Mouse (Mus musculus) hematopoietic stem cell, adult 5-6 weeks (primary cell): ENCODE results near the gene Bod1l. TPM values are rescaled to one million over a fixed set of nuclear protein-coding genes. Genes with fewer than 3 reads are reported as not detected.
A peak's percentile ranks its signal among the peaks of the same experiment; 100 is the strongest.

Source experiments
- ATAC-seq, 2 experiments: fragments of 125-278 bp in 1 of 2; replicated peaks in 1 of 2; 2 replicates each; pipeline ENCODE4 v1.8.0; 2016 to 2017; ENCODE audit warnings: inconsistent platforms in 2 of 2, mild to moderate bottlenecking in 2 of 2, moderate number of reproducible peaks in 2 of 2, low read depth in 1 of 2, moderate TSS enrichment in 1 of 2; ENCODE audit not compliant: low FRiP score in 2 of 2, poor library complexity in 2 of 2, severe bottlenecking in 2 of 2, insufficient read depth in 1 of 2, low TSS enrichment in 1 of 2
- total RNA-seq: library from RNA; stranded (forward); fragments of 172-1452, 232-1000 nt; gene quantifications from 2 replicates; pipeline ENCODE4 v1.2.3, GENCODE M21; 2017

The Bod1l gene
- total RNA-seq, 1 experiment from 2014 or later = 52.0 TPM

DNA sequence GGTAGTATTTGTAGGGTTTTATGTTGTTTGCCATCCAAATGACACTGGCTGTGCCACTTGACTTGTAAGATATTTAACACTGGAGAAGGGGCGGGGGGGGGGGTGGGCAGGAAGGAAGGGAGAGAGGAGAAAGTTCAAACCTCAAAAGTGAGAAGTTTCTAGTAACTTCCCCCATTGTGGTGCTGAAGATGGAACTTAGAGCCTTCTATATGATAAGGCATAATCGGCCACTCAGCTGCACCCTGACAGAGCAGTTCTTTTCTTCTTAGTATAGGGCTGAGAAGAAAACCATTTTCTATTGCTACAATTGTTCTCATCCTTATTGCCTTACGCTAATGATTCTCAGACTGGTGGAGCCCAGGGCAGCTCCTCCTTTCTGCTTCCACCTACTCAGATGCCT lies 32.8 kb downstream of the Bod1l start:
- ATAC-seq = 0 out of 4 replicates have a peak, but pooled peaks of 1 of the 2 experiments have one; percentile 29

DNA sequence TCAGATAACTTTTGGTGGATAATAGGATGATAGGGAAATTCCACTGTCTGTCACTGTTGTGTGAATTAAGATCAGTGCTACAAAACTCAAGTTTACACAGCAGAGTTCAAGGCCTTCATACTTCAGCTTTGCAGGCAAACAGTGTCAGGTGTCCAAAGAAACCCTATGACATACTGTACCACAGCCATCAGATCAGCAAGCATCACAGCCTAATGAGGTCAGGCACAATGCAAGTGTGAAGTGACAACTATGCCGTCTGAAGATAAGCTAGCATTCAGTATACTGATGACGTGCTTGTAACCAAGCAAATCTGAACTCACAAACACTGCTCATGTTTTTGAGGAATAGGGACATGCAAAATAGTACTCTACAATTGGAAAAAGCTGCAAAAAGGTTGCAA lies 36.7 kb downstream of the Bod1l start:
- ATAC-seq = no peak

DNA sequence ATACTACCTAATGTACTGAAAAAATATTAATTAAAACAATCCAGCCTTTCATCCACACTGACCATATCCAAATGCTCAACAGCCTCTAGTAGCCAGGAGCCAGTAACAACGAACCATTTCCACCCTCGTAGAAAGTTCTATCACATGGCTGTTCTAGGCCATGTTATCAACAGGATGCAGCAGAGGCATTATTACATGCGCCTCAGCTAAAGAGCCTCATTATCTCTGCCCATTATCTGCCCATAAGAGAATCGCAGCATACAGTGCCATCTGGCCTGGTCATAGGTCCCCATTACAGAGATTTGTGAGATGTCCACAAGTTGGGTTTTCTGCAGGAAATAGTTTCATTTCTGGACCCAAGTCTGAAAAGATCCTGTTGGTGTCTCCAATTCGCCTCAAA lies 37.9 kb downstream of the Bod1l start:
- no peak for ATAC-seq

DNA sequence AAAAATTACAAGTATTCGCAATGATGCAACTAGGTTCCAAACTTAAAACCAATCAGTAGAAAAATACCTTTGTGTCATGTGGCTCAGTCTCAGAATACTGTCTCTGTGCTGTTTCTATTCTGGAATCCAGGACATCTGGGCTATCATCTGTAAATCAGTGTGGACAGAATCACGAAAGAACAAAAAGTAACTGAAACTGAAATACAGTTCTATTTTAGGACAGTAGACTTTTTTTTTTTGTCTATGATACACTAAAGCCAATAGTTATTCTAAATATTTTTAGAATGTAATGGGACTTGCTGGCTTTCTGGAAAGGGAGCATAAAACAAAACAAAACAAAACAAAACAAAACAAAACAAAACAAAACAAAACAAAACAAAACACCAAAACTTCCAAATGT lies 39.0 kb downstream of the Bod1l start:
- no peak for ATAC-seq

DNA sequence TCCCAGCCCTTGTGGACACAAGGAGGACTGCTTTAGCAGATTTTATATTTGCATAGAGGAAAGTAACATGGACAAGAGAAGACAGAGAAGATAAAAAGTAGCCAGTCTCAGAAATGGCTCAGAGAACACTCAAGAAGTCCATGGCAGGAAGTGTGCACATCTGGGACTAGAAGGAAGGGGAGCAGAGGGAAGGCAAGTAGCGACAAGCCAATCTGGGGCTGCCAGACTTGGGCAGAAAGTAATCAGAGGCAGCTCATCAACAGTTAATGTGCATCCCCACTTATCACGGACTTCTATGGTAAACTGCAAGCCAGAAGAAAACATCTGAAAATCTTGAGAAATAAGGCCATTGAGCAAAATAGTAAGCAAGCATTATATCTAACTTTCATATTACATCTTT lies 39.5 kb downstream of the Bod1l start:
- ATAC-seq = no peak

DNA sequence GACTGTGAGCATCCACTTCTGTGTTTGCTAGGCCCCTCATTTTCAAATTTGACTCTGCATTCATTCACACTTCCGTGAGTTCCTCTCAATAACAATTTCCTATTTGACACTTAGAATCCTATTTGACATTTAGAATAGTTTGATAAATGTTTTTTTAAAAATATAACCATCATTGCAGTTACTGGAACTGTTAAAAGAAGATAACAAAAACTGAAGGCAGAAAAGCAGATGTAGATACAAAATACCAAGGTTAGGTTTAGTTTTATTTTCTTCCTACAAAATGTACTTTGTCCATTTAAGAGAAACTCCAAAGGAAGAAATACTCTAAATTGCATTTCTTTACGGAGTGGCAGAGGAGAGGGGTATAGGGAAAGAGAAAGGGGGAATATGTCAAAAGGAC lies 42.5 kb downstream of the Bod1l start:
- ATAC-seq = no peak

DNA sequence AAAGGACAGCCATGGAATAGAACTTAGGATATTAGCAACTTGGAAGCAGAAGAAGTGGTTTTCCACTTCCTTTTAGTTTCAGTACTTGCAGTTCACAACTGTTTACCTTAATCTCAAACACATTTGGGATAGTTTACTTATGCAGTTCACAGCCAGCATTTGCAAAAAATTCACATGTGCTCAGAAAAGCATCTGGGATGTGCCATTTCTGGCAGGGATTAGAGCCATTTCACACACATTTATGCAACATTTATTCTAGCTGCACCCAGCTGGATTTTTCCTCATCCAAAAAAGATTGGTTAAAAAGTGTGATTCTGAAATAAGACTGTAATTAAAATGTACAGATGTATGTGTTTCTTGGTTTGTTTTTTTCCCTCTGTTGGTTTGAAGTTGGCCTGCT lies 49.7 kb downstream of the Bod1l start:
- ATAC-seq = no peak

DNA sequence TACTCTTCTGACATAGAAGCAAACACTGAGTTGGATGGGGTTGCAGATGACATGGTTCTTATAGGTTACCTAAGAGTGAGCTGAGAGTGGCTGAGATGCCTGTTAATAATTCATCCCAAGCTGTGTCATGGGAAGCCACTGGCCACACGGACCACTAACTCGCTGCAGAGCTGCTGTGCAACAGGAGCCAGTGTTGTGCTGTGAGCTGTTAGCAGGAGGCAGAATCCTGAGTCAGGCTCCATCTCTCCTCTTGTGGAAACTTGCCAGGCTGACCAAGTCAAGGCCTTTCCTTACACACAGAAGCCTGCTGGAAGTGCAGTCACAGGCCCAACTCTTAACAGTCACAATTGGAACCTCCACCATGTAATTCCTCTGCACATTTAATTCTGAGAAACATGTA lies 53.6 kb downstream of the Bod1l start:
- ATAC-seq = no peak

DNA sequence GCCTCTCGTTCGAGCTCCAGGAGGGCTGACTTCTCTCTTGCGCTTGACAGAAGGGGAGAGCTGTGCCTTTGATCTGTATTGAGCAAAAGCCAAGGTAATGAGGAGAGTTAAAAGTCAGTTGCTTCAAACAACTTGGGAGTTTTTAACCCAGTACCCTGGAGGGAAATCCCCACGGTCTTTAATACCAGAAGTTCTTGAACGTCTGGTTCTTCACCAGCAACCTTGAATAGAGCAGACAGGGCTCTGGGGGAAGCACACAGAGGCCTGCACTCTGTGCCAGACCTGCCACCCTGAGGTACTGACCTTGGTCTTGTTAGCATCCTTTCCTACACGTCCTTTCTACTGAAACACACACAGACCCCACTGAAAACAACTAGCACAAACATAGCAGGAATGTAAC lies 55.2 kb downstream of the Bod1l start:
- ATAC-seq = no peak

DNA sequence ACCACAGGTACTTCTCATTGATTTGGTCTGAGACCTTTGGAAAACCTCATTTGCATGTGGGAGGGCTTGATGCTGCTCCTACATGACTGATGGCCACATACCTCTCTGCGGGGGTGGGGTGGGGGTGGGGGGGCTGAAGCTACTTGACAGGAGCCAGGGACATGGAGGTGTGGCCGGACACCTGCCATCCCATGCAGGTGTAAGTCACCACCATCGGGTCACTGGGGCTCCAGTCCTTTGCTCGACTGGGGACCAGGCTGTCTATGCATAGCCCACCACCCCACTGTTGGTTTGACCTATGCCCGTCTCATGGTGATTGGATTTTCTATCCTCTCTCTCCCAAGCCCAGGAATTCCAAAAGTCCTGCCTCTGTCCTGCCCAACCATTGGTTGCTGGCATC lies 62.2 kb downstream of the Bod1l start:
- no peak for ATAC-seq

DNA sequence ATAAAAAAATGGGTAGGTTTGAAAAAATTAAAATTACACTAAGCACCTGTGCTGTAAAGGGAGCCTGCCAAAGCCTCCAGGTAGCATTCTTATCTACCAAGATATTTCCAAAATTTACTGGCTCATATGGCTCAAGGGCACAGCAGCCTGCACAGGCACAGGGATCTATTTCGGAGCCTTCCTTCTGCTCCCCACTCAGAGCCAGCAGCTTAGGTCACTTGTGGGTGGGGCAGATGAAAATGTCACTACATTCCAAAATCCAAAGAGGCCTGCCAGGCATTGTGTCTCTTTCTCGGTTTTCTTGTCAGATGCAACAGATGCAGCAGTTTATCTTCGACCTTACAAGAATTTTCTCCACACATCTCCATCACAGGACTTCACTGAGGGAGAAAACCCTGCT lies 64.1 kb downstream of the Bod1l start:
- ATAC-seq = no peak

DNA sequence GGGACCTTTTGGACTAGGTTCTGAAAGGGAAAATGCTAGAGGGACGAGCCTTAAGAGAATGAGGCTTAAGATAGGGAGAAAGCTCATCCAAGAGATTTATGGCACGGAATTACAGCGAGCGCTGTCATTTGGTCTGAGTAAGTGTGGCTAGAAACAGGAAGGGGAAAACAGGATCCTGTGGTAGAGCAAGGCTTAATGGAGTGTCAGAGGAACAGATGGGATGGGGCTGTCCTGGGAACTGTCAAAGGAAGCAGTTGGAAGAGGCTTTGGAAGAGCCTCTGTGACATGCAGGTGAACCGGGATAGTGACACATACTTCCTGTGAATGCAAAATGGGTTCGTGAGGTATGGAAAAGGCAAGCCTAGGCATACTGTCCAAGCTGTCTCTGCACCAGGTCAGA lies 68.4 kb downstream of the Bod1l start:
- ATAC-seq = no peak

DNA sequence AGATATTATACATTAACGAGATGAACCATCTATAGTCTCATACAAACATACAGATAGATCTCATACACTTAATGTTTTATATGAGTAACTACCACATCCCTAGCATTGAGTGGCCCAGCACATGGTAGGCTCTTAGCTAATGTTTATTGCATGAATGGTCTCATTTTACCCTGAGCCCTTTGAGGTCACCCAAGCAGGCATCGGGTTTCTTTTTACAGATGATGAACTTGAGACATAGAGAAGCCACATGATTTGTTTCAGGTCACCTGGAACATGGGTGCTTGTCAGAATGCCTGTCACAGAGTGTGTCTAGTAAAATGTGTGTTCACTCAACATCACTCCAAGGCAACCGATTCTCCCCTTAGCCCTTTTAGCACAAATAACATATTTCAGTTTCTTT lies 68.8 kb downstream of the Bod1l start:
- ATAC-seq = no peak

DNA sequence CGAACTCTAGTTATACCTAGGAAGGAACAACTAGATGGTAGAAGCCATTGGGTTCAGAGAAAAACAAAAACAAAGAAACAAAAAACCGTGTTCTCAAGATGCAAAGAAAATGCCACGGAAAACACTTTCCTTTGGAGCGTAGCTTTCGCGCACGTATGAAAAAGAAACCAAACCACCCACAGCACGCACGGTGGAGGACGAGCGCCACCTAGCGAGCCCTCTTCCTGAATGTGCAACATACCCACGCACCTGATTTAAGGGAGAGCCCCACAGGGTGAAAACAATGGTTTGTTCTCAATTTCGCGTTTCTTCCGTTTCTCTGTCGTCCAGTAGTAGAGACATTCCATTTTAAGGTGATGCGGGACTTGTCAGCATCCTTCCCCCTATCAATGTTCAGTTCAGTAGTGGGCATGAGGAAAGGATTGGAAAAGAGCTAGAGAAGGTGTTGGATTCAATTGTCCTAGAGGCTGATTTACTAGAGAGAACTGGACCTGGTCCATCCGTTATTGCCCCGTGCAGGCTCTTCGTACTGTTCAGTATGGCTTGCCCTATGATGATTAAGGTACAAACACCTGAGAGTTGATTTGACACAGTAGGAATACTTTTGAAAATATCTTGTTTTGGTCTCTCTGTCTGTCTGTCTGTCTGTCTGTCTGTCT lies 75.6 kb downstream of the Bod1l start:
- ATAC-seq = peak; percentile 89 to 91

DNA sequence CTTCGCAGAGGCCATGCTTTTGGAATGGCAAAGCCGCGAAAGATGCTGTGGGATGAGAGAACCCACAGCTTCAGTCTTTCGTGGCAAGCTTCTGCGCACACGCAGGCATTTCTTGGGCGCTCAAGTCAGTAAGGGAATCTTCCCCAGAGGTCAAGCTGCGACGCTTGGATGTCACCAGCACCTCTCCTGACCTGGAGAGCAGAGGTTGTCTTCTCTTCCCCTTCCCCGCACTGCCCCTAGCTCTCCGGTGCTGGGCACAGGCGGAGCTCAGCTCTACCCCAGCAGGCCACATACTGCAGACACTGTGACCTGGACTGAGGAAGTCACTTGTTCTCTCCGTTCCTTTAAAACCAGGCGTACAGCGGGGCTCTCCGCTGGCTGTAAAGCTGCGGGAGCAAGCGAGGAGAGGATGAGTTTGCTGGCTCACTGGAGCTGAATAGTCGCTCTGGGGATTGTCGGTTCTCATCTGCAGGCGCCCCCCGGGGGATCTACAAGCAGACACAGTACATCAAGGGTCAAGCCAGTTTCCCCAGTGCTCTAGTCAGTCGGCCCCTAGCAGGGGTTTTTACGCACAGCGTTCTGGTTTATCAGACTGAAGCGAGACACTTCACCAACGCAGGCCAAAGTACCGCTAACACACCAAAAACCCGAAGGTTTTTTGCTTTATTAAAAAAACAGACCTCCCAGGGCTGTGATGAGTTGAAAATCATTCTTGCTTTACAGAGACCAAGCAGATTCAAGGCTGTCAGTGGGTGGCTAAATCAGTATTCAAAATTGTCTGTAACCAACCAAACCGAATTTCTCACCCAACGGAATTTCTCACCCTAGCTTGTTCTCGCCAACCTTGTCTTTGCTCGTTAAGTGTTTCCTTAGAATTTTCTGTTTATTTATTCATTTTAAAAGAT lies 76.6 kb downstream of the Bod1l start:
- ATAC-seq = peak; percentile 29 to 31; a peak in 3 of 4 replicates

DNA sequence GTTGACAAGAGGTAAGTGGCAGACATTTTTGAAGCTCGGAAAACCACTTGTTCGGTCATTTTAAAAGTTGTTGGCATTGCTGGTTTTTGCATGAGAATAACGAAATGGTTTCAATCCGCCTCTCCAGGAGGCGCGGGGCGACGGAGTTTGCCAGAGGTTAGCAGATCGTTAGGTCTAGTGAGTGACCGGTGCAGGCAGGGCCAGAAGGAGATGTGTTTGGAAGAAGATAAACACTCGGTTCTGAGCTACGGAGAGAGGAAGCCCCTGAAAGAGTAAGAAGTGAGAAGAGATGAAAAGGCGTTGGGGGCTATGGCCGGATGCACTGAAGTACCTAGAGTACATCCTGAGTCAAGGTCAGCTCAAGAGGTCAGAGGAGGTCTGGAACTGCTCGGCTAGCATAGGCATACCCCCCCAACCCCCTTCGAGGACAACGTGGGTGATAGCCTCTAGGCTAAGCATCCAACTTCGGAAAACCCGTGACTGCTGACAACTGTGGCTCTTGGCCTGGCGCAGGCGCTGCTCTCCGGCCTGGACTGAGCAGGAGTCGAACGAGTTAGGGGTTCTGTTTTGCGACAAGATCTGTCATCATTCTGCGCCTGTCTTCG lies 77.6 kb downstream of the Bod1l start:
- ATAC-seq = no peak

DNA sequence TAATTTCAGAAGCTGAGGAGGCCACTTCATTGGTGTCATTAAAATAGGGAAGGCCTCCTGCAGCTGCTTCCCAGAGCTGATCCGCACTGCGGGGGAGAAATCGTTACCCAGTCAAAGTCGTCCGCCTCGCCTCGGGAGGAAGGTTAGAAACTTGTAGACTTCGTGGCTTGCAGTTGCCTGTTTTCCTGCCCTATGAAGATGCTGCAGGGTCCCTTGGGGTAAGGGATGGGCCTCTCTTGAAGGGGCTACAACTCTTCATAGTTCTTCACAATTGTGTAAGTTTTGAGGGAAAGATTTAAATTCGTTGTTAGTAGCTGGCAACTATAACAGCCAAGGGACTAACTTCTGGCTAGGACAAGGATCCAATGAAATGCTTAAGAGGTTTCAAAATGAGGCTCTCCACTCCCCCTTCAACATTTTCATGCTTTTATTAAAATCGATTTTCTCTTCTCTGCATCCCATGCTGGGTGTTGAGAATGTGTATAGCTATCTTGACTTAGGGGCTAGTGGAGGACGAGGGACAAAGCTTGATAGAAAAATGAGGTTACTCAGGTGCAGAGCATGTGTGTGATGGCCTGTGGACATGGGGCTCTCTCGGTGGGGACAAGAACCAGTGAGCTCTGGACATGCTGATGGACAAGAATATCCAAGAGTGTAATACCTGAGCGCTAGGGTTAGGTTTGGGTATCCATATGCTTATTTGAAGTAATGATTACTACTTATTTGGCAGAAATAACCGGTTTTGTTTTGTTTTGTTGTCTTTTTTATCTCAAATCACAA lies 78.3 kb downstream of the Bod1l start:
- ATAC-seq = no peak
